Mouse (Mus musculus) CH12.LX (cell line): Measurements from ENCODE around the gene Ncoa5. TPM values are rescaled to one million over a fixed set of nuclear protein-coding genes. Genes with fewer than 3 reads are reported as not detected.

ENCODE experiments used
- DNase-seq: peaks from one replicate; pipeline ENCODE4 v3.0.0-alpha.2; 2013; ENCODE audit errors: extremely low read depth
- H3K27ac ChIP-seq: 2 replicates; pipeline ENCODE4 v1.5.1; 2012; ENCODE audit warnings: low read depth, mild to moderate bottlenecking, control low read depth, moderate library complexity; ENCODE audit not compliant: insufficient read depth
- H3K27me3 ChIP-seq: replicated peaks from 2 replicates; pipeline ENCODE3; 2012; ENCODE audit warnings: inconsistent platforms
- H3K36me3 ChIP-seq, 2 experiments: replicated peaks in 1 of 2; 2 replicates each; pipeline versions ENCODE3 to v1.6.1; 2012; ENCODE audit warnings: inconsistent platforms in 1 of 2, low read length in 1 of 2, mild to moderate bottlenecking in 1 of 2, mixed read lengths in 1 of 2, moderate library complexity in 1 of 2; ENCODE audit not compliant: control insufficient read depth in 1 of 2, insufficient read depth in 1 of 2
- H3K4me1 ChIP-seq, 2 experiments: 2 replicates each; pipeline ENCODE4 v1.6.1; 2012; ENCODE audit warnings: inconsistent platforms in 1 of 2, moderate library complexity in 1 of 2; ENCODE audit not compliant: insufficient read depth in 2 of 2, control insufficient read depth in 1 of 2
- H3K4me2 ChIP-seq: 2 replicates; pipeline ENCODE4 v1.6.1; 2012; ENCODE audit warnings: low read depth, mild to moderate bottlenecking, control low read depth; ENCODE audit not compliant: poor library complexity, insufficient read depth, severe bottlenecking
- H3K4me3 ChIP-seq, 3 experiments: fragments of 150-350 bp in 1 of 3; sonication (generic) in 1 of 3; replicated peaks in 1 of 3; 2 replicates each; pipeline versions ENCODE3 to v1.5.1; 2011 to 2012; ENCODE audit warnings: low read depth in 2 of 3, low read length in 2 of 3, mild to moderate bottlenecking in 2 of 3, moderate library complexity in 2 of 3, control low read depth in 1 of 3, improper control_type of control experiment in 1 of 3, inconsistent platforms in 1 of 3, mixed read lengths in 1 of 3; ENCODE audit not compliant: poor library complexity in 1 of 3
- H3K79me2 ChIP-seq: replicated peaks from 2 replicates; pipeline ENCODE4 v1.6.1; 2012; ENCODE audit warnings: mild to moderate bottlenecking, moderate library complexity; ENCODE audit not compliant: control insufficient read depth, poor library complexity, insufficient read depth, severe bottlenecking; ENCODE audit errors: extremely low read depth
- H3K9ac ChIP-seq: 2 replicates; pipeline ENCODE4 v1.6.1; 2012; ENCODE audit warnings: low read depth, mild to moderate bottlenecking, control low read depth, moderate library complexity; ENCODE audit not compliant: insufficient read depth
- H3K9me3 ChIP-seq: replicated peaks from 2 replicates; pipeline ENCODE3; 2012; ENCODE audit warnings: low read length, inconsistent platforms, mixed read lengths
- CHD2 ChIP-seq: IDR thresholded peaks from 2 replicates; pipeline ENCODE4 v1.6.1; 2011; ENCODE audit warnings: low read length, improper control_type of control experiment
- CTCF ChIP-seq, 2 experiments: IDR thresholded peaks in 1 of 2; conservative IDR thresholded peaks in 1 of 2; 2 replicates each; pipeline ENCODE4 v1.5.1; 2011 to 2012; ENCODE audit warnings: low read depth in 2 of 2, low read length in 2 of 2, improper control_type of control experiment in 1 of 2, inconsistent platforms in 1 of 2, mild to moderate bottlenecking in 1 of 2, moderate library complexity in 1 of 2
- E2F4 ChIP-seq: IDR thresholded peaks from 2 replicates; pipeline ENCODE4 v1.6.1; 2011; ENCODE audit warnings: low read depth, low read length, improper control_type of control experiment; ENCODE audit not compliant: insufficient replicate concordance
- ELF1 ChIP-seq: IDR thresholded peaks from 2 replicates; pipeline ENCODE4 v1.6.1; 2014; ENCODE audit warnings: low read depth, mild to moderate bottlenecking, inconsistent platforms, low read length, improper control_type of control experiment
- IRF4 ChIP-seq: IDR thresholded peaks from 2 replicates; pipeline ENCODE4 v1.6.1; 2014; ENCODE audit warnings: low read depth, mild to moderate bottlenecking, inconsistent platforms, low read length, improper control_type of control experiment
- JUND ChIP-seq: conservative IDR thresholded peaks from 2 replicates; pipeline ENCODE4 v1.6.1; 2011; ENCODE audit warnings: low read depth, low read length, improper control_type of control experiment
- PAX5 ChIP-seq: IDR thresholded peaks from 2 replicates; pipeline ENCODE4 v1.6.1; 2012; ENCODE audit warnings: low read length, inconsistent platforms, mixed read lengths
- POLR2A ChIP-seq: IDR thresholded peaks from 2 replicates; pipeline ENCODE4 v1.6.1; 2011; ENCODE audit warnings: low read depth, mild to moderate bottlenecking, improper control_type of control experiment, low read length
- RCOR1 ChIP-seq: conservative IDR thresholded peaks from 2 replicates; pipeline ENCODE4 v1.6.1; 2012; ENCODE audit warnings: low read depth, mild to moderate bottlenecking, inconsistent platforms, low read length, improper control_type of control experiment
- SMC3 ChIP-seq: IDR thresholded peaks from 2 replicates; pipeline ENCODE4 v1.6.1; 2011; ENCODE audit warnings: low read depth, low read length, improper control_type of control experiment
- TBP ChIP-seq: conservative IDR thresholded peaks from 2 replicates; pipeline ENCODE4 v1.6.1; 2011; ENCODE audit warnings: low read depth, low read length, improper control_type of control experiment
- ZC3H11A ChIP-seq: IDR thresholded peaks from 2 replicates; pipeline ENCODE4 v1.6.1; 2012; ENCODE audit warnings: low read depth, mild to moderate bottlenecking, inconsistent platforms, low read length, improper control_type of control experiment
- ZKSCAN1 ChIP-seq: IDR thresholded peaks from 2 replicates; pipeline ENCODE4 v1.6.1; 2012; ENCODE audit warnings: low read depth, inconsistent platforms, low read length, improper control_type of control experiment, borderline replicate concordance
- ZMIZ1 ChIP-seq: IDR thresholded peaks from 2 replicates; pipeline ENCODE4 v1.6.1; 2012; ENCODE audit warnings: low read depth, mild to moderate bottlenecking, inconsistent platforms, low read length, improper control_type of control experiment
- ZNF384 ChIP-seq: IDR thresholded peaks from 2 replicates; pipeline ENCODE4 v1.6.1; 2012; ENCODE audit warnings: low read depth, low read length, improper control_type of control experiment, inconsistent platforms
- dilution Hi-C: fragments of 300-500 bp; cut with MboI; formaldehyde crosslinking; loops from 2 replicates; pipeline ENCODE4 v1.14.3; 2020; ENCODE audit warnings: low sequenced_read_pairs; ENCODE audit not compliant: extremely low pct_unique_long_range_greater_than_20kb, extremely low pct_ligation_motif_present
- in situ Hi-C: fragments of 300-500 bp; cut with MboI; formaldehyde crosslinking; loops from 3 replicates; pipeline ENCODE4 v1.14.3; 2019; ENCODE audit warnings: low sequenced_read_pairs, low pct_ligation_motif_present, low pct_unique_long_range_greater_than_20kb, mixed read lengths
- polyA plus RNA-seq: library from polyadenylated mRNA; unstranded; fragments of >175 nt; gene quantifications from 2 replicates; pipeline ENCODE4 v1.2.1, GENCODE M21; 2012; ENCODE audit warnings: low read depth; ENCODE audit not compliant: insufficient read length
- total RNA-seq, 2 experiments: library from RNA; depleted of rRNA; stranded (reverse); fragments of 300-350 nt in 1 of 2; fragments of >200 nt in 1 of 2; gene quantifications; 2 replicates each; pipeline ENCODE4 v1.2.3; 2012 to 2014

Ncoa5 gene
- total and polyA plus RNA-seq, 3 experiments: 18.6 to 46.4 (median 20.1) TPM

GRCm38 (mm10) chr2:165064489-165064888 is 29.8 kb upstream of the Ncoa5 start:
- dilution Hi-C loops (no loop called here), in situ Hi-C loops (no loop called here)
- H3K79me2 ChIP-seq: peaks cover 27% of the 10 kb centered on the region
- TF ChIP-seq ZNF384 (no peak), ZC3H11A (no peak), POLR2A (0 out of 2 replicates have a peak, but pooled peaks have one; percentile 23), JUND (no peak), CTCF (conservative IDR thresholded peaks at IDR 0.05 in 1 of 2, IDR thresholded peaks at IDR 0.05 in 1 of 2; ENCODE audit: low read depth in 2 of 2, low read length in 2 of 2) (no peak)
- no peak overlapping the region for H3K4me2 ChIP-seq
- H3K27ac ChIP-seq: no peak overlapping the region
- no peaks in the 10 kb centered on the region for H3K9me3 ChIP-seq
- H3K36me3 ChIP-seq: peaks cover 73 to 92% of the 10 kb centered on the region in 2 experiments
- H3K9ac ChIP-seq: no peak overlapping the region
- DNase-seq: no peak
- H3K4me3 ChIP-seq: no peak overlapping the region
- no peaks in the 10 kb centered on the region for H3K27me3 ChIP-seq
- H3K4me1 ChIP-seq: peaks cover 11 to 55% of the 10 kb centered on the region in 2 experiments

- Histone ChIP-seq H3K36me3 (peaks cover 61 to 79% of the 10 kb centered on the region in 2 experiments), H3K9me3 (no peaks in the 10 kb centered on the region), H3K4me2 (no peak overlapping the region), H3K27me3 (no peaks in the 10 kb centered on the region), H3K4me1 (peaks cover 18 to 73% of the 10 kb centered on the region in 2 experiments), H3K27ac (no peak overlapping the region), H3K79me2 (peaks cover 52% of the 10 kb centered on the region), H3K4me3 (no peak overlapping the region), H3K9ac (no peak overlapping the region)
- TF ChIP-seq PAX5 (no peak), ZKSCAN1 (no peak), POLR2A (no peak), ZC3H11A (no peak), IRF4 (no peak), CHD2 (no peak), ELF1 (no peak), TBP (no peak), SMC3 (no peak), ZNF384 (no peak)
- dilution Hi-C loops (no loop called here), in situ Hi-C loops (no loop called here)
- DNase-seq: no peak
Observed at GRCm38 (mm10) chr2:165061638-165062433, 27.2 kb upstream of the Ncoa5 start.

DNA sequence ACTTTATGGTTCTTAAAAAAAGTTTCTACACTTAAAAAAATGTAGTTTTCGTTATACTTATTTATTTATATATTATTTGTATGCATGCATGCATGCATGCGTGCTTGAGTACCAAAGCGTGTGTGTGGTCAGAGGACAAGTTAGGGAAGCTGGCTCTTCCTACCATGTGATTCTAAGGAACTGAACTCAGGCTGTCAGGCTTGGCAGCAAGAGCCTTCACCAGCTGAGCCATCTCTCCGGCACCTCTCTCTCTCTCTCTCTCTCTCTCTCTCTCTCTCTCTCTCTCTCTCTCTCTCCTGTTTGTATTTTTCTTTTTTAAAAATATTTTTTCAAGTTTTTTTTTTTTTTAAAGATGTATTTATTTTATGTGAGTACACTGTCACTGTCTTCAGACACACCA is 25.3 kb upstream of the Ncoa5 start:
- H3K27ac ChIP-seq: no peak overlapping the region
- peaks cover 42 to 60% of the 10 kb centered on the region in 2 experiments for H3K36me3 ChIP-seq
- dilution Hi-C loops (no loop called here), in situ Hi-C loops (no loop called here)
- H3K4me1 ChIP-seq: peaks cover 18 to 73% of the 10 kb centered on the region in 2 experiments
- H3K4me2 ChIP-seq: no peak overlapping the region
- H3K79me2 ChIP-seq: peaks cover 53% of the 10 kb centered on the region
- no peaks in the 10 kb centered on the region for H3K9me3 ChIP-seq
- no peak overlapping the region for H3K9ac ChIP-seq
- no peak overlapping the region for H3K4me3 ChIP-seq
- TF ChIP-seq E2F4: no peak
- TF ChIP-seq RCOR1: no peak
- 0 out of 2 replicates have a peak, but pooled peaks have one; percentile 16 for TF ChIP-seq ZMIZ1
- no peak for DNase-seq
- H3K27me3 ChIP-seq: no peaks in the 10 kb centered on the region
